Mouse (Mus musculus): ENCODE measurements around the gene Aoah. TPM values are rescaled to one million over a fixed set of nuclear protein-coding genes. Genes with fewer than 3 reads are reported as not detected.

Gene Aoah
- polyA plus RNA-seq (2012; rRNA removed), result 4.2 and 5.2 TPM in 2 replicates

GRCm38 (mm10) chr13:20793901-20794300, at the start of gene Aoah:
Aoah (plus strand) TSS chr13:20794113.

GRCm38 (mm10) chr13:21074847-21075246, 280.9 kb downstream of the Aoah start, which contains the start of gene Olfr1370:
Olfr1370 (minus strand) TSS chr13:21074947.

